Mouse (Mus musculus) G1E (cell line): Measurements from ENCODE around the gene Grik3. TPM values are rescaled to one million over a fixed set of nuclear protein-coding genes. Genes with fewer than 3 reads are reported as not detected.
"Not testable (repeated sequence)": the region's sequence is repeated elsewhere in the genome, so short reads cannot be mapped to it uniquely, and the experiment has no call there.

Experiments
- ATAC-seq: 2 replicates; pipeline ENCODE4 v1.8.0; 2016; ENCODE audit warnings: mild to moderate bottlenecking; ENCODE audit not compliant: insufficient number of reproducible peaks, poor library complexity, low FRiP score, severe bottlenecking; ENCODE audit errors: extremely low read depth
- DNase-seq: peaks from one replicate; pipeline ENCODE4 v3.0.0; 2012; ENCODE audit warnings: low spot score
- H3K27me3 ChIP-seq: 2 replicates; pipeline ENCODE4 v1.6.1; 2012; ENCODE audit warnings: mild to moderate bottlenecking, low read length, inconsistent platforms; ENCODE audit not compliant: insufficient read depth
- H3K36me3 ChIP-seq: replicated peaks from 2 replicates; pipeline ENCODE3; 2012; ENCODE audit warnings: mild to moderate bottlenecking, inconsistent platforms
- H3K4me1 ChIP-seq: 2 replicates; pipeline ENCODE4 v1.6.1; 2012; ENCODE audit warnings: low read depth, low read length, inconsistent platforms, mixed read lengths; ENCODE audit not compliant: insufficient read depth
- H3K4me3 ChIP-seq: 2 replicates; pipeline ENCODE4 v1.5.1; 2012; ENCODE audit warnings: low read depth, mild to moderate bottlenecking, inconsistent platforms, low read length, moderate library complexity, mixed read lengths
- H3K9me3 ChIP-seq: replicated peaks from 2 replicates; pipeline ENCODE4 v1.6.1; 2012; ENCODE audit warnings: inconsistent platforms
- CTCF ChIP-seq: IDR thresholded peaks from 2 replicates; pipeline ENCODE4 v1.5.1; 2012; ENCODE audit warnings: low read depth, low read length, inconsistent platforms, mixed read lengths
- GATA1 ChIP-seq: IDR thresholded peaks from 2 replicates; pipeline ENCODE4 v1.6.1; 2012; ENCODE audit warnings: borderline replicate concordance, low read length, inconsistent platforms, mixed read lengths
- GATA2 ChIP-seq: IDR thresholded peaks from 2 replicates; pipeline ENCODE4 v1.6.1; 2012; ENCODE audit warnings: low read depth, low read length, inconsistent platforms, borderline replicate concordance
- POLR2AphosphoS5 ChIP-seq: IDR thresholded peaks from 2 replicates; pipeline ENCODE4 v1.6.1; 2012; ENCODE audit warnings: low read depth, low read length, inconsistent platforms; ENCODE audit not compliant: insufficient replicate concordance
- TAL1 ChIP-seq: conservative IDR thresholded peaks from 2 replicates; pipeline ENCODE4 v1.6.1; 2012; ENCODE audit warnings: low read depth, low read length, inconsistent platforms, mixed read lengths
- polyA plus RNA-seq: library from polyadenylated mRNA; stranded (reverse); fragments of >175 nt; gene quantifications from 2 replicates; pipeline ENCODE4 v1.2.3, GENCODE M21; 2012
- total RNA-seq, 2 experiments: library from RNA; stranded (forward) in 1 of 2; stranded (reverse) in 1 of 2; fragments of 200-1000 nt in 1 of 2; fragments of >200 nt in 1 of 2; fragmentation: Nextera tagmentation in 1 of 2; gene quantifications; 2 replicates each; pipeline ENCODE4 v1.2.3; 2014 to 2017

The Grik3 gene
- total and polyA plus RNA-seq, 3 experiments = 0.05 TPM; not detected in 2

- H3K4me1 ChIP-seq = no peaks in the 10 kb centered on the region
- TF ChIP-seq GATA1 = no peak
- no peak for TF ChIP-seq GATA2
- TF ChIP-seq CTCF = no peak
- no peak for TF ChIP-seq POLR2AphosphoS5
- TF ChIP-seq TAL1 = no peak
- no peaks in the 10 kb centered on the region for H3K36me3 ChIP-seq
- no peak for ATAC-seq
- no peak for DNase-seq
- no peaks in the 10 kb centered on the region for H3K27me3 ChIP-seq
- H3K4me3 ChIP-seq = no peak overlapping the region
- H3K9me3 ChIP-seq = peaks cover 89% of the 10 kb centered on the region
Observed at GRCm38 (mm10) chr4:125601301-125601700, 110.8 kb downstream of the Grik3 start.

GRCm38 (mm10) chr4:125604494-125604893 is 114.0 kb downstream of the Grik3 start:
- no peak for ATAC-seq
- DNase-seq = no peak
- no peak overlapping the region for H3K4me3 ChIP-seq
- no peak for TF ChIP-seq GATA2
- no peak for TF ChIP-seq POLR2AphosphoS5
- TF ChIP-seq GATA1 = no peak
- no peak for TF ChIP-seq TAL1
- TF ChIP-seq CTCF = no peak
- H3K27me3 ChIP-seq = no peaks in the 10 kb centered on the region
- no peaks in the 10 kb centered on the region for H3K4me1 ChIP-seq
- peaks cover 77% of the 10 kb centered on the region for H3K9me3 ChIP-seq
- H3K36me3 ChIP-seq = no peaks in the 10 kb centered on the region

- Histone ChIP-seq H3K36me3 (no peaks in the 10 kb centered on the region), H3K4me1 (no peaks in the 10 kb centered on the region), H3K27me3 (no peaks in the 10 kb centered on the region), H3K4me3 (no peak overlapping the region), H3K9me3 (peaks cover 75% of the 10 kb centered on the region)
- ATAC-seq (no peak), DNase-seq (no peak)
- TF ChIP-seq GATA1 (no peak), GATA2 (no peak), POLR2AphosphoS5 (no peak), TAL1 (no peak), CTCF (no peak)
Observed at GRCm38 (mm10) chr4:125606147-125606546, 115.6 kb downstream of the Grik3 start.

- Histone ChIP-seq H3K4me1 (no peaks in the 10 kb centered on the region), H3K9me3 (peaks cover 64% of the 10 kb centered on the region), H3K36me3 (no peaks in the 10 kb centered on the region), H3K4me3 (no peak overlapping the region), H3K27me3 (no peaks in the 10 kb centered on the region)
- TF ChIP-seq CTCF (no peak), GATA2 (no peak), POLR2AphosphoS5 (no peak), TAL1 (no peak), GATA1 (no peak)
- DNase-seq = no peak
- no peak for ATAC-seq
Observed at GRCm38 (mm10) chr4:125607397-125608042, 117.0 kb downstream of the Grik3 start.

- not testable (repeated sequence) for ATAC-seq, H3K27me3 ChIP-seq, DNase-seq, H3K36me3 ChIP-seq, H3K4me3 ChIP-seq, H3K4me1 ChIP-seq
- peaks cover 65% of the 10 kb centered on the region for H3K9me3 ChIP-seq
Observed at GRCm38 (mm10) chr4:125608896-125609295, 118.4 kb downstream of the Grik3 start.

GRCm38 (mm10) chr4:125609320-125610306 is 119.1 kb downstream of the Grik3 start:
- TF ChIP-seq CTCF = no peak
- TF ChIP-seq GATA1 = no peak
- TF ChIP-seq POLR2AphosphoS5 = no peak
- TF ChIP-seq GATA2 = no peak
- TF ChIP-seq TAL1 = no peak
- no peaks in the 10 kb centered on the region for H3K4me1 ChIP-seq
- no peak for ATAC-seq
- no peak overlapping the region for H3K4me3 ChIP-seq
- DNase-seq = no peak
- peaks cover 61% of the 10 kb centered on the region for H3K9me3 ChIP-seq
- no peaks in the 10 kb centered on the region for H3K36me3 ChIP-seq
- no peaks in the 10 kb centered on the region for H3K27me3 ChIP-seq
